Mouse (Mus musculus): Measurements from ENCODE around the gene Arglu1.

- TF ChIP-seq POLR2A (IDR thresholded peaks at IDR 0.05; ENCODE audit: extremely low read depth, insufficient read depth, low read length) = peak; percentile 53; the same call in 1 of the 2 replicates
- no peak for TF ChIP-seq CTCF (IDR thresholded peaks at IDR 0.05; ENCODE audit: extremely low read depth, insufficient read depth, low read length)
Observed at GRCm38 (mm10) chr8:8689454-8690145, 721 bp downstream of the Arglu1 start.

Measured in cortical plate, adult 2 months (tissue).